Mouse (Mus musculus) hindbrain, postnatal 0 days (tissue): Measurements from ENCODE around the gene Surf6. TPM values are rescaled to one million over a fixed set of nuclear protein-coding genes. Genes with fewer than 3 reads are reported as not detected.

Experiments
- ATAC-seq: fragments of 200-750 bp; cut with Nextera tagmentation; 2 replicates; pipeline ENCODE4 v1.8.0; 2017; ENCODE audit warnings: mild to moderate bottlenecking, moderate TSS enrichment, moderate library complexity
- DNase-seq: peaks from one replicate; pipeline ENCODE4 v3.0.0-alpha.2; 2015; ENCODE audit warnings: low spot score
- H3K27ac ChIP-seq: fragments of 300-500 bp; sonication (generic); 2 replicates; pipeline ENCODE4 v1.5.1; 2014; ENCODE audit warnings: mild to moderate bottlenecking
- H3K27me3 ChIP-seq: fragments of 300-500 bp; sonication (generic); 2 replicates; pipeline ENCODE4 v1.6.1; 2014; ENCODE audit warnings: low read length, mixed read lengths; ENCODE audit not compliant: insufficient read depth
- H3K36me3 ChIP-seq: fragments of 300-500 bp; sonication (generic); 2 replicates; pipeline ENCODE4 v1.6.1; 2014; ENCODE audit warnings: low read length, mixed read lengths; ENCODE audit not compliant: insufficient read depth
- H3K4me1 ChIP-seq: fragments of 300-500 bp; sonication (generic); 2 replicates; pipeline ENCODE4 v1.6.1; 2014; ENCODE audit warnings: antibody characterized with exemption, low read length, mixed read lengths; ENCODE audit not compliant: insufficient read depth
- H3K4me2 ChIP-seq: fragments of 300-500 bp; sonication (generic); 2 replicates; pipeline ENCODE4 v1.6.1; 2014; ENCODE audit warnings: low read depth, mild to moderate bottlenecking, low read length, moderate library complexity, mixed read lengths
- H3K4me3 ChIP-seq: fragments of 300-500 bp; sonication (generic); 2 replicates; pipeline ENCODE4 v1.5.1; 2014; ENCODE audit warnings: low read length
- H3K9ac ChIP-seq: fragments of 300-500 bp; sonication (generic); replicated peaks from 2 replicates; pipeline ENCODE4 v1.6.1; 2014; ENCODE audit warnings: mild to moderate bottlenecking, low read length, moderate library complexity, mixed read lengths
- H3K9me3 ChIP-seq: fragments of 300-500 bp; sonication (generic); 2 replicates; pipeline ENCODE4 v1.6.1; 2016; ENCODE audit warnings: low read length, mixed read lengths
- CTCF ChIP-seq: IDR thresholded peaks from 2 replicates; pipeline ENCODE4 v1.5.1; 2016; ENCODE audit warnings: antibody characterized with exemption, control low read depth, low read depth
- WGBS: fragments of 180-500 bp; shearing (Covaris S2); extraction: QIAGEN DNeasy Blood & Tissue Kit; methylation state at CpG from one replicate; pipeline ENCODE4 v1.1.7; 2014; 5-methylcytosine and 5-hydroxymethylcytosine counted together
- polyA plus RNA-seq: library from polyadenylated mRNA; unstranded; fragments of >200 nt; fragmentation: Nextera tagmentation; extraction: Ambion mirVana; gene quantifications from 2 replicates; pipeline ENCODE4 v1.2.1, GENCODE M21; 2015
- total RNA-seq: library from RNA; depleted of rRNA; stranded (reverse); fragments of >200 nt; gene quantifications from 2 replicates; pipeline ENCODE4 v1.2.3, GENCODE M21; 2014

The Surf6 gene
- total and polyA plus RNA-seq, 2 experiments from 2014 or later, result 13.9 to 20.5 TPM

DNA sequence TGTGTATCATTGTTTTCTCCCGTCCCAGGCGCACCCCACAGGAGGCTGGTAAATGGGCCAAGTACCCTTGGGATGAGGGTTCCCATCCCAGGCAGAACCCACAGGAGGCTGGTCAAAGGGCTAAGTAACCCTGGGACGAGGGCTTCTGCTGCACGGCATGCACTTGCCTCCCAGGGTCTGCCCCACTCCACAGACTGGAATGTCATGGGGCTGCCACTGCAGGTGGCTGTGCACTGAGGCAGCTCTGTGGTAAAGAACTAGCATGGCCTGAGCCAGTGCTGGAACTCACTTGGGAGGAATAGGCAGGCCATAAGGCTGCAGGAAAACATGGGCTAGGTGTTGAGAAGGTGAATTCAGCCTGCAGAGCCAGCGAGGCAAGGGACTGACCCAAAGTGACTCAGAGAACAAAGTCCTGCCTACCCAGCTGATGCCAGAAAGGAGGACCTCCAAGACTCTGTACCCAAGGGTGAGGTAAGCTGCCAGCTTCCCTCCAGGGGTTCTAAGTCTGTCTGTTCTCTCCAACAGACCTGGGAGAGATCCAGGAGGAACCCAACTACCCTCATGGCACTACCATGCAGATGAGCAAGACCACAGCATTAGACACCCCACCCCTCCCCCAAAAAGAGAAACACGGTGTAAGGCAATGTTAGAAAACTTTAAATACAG is 17.6 kb upstream of the Surf6 start:
- Histone ChIP-seq H3K27ac (no peak overlapping the region), H3K36me3 (peaks cover 69% of the 10 kb centered on the region), H3K4me3 (no peak overlapping the region), H3K4me1 (peaks cover 15% of the 10 kb centered on the region), H3K4me2 (no peak overlapping the region), H3K9ac (no peak overlapping the region), H3K9me3 (no peaks in the 10 kb centered on the region), H3K27me3 (no peaks in the 10 kb centered on the region)
- no peak for ATAC-seq
- WGBS, result 87% methylated on average over 6 of the region's 6 CpGs
- DNase-seq, result no peak
- TF ChIP-seq CTCF, result no peak

DNA sequence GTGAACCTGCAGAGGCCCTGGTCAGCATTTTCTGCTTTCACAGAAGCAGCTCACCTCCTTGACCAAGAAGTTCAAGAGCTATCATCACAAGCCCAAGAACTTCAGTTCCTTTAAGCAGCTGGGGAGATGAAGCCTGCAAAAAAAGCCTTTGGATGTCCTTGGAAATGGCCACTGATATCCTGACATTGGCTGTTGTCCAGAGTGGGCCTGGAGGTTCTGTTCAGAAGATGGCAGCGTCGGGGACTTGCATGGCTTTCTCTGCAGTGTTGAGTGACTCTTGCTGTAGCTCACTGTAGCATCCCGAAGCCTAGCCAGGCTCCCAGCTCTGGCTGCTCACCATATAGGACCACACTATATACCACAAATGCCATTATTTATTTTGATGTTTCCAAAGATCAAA is 17.0 kb upstream of the Surf6 start:
- no peak for ATAC-seq
- no peaks in the 10 kb centered on the region for H3K27me3 ChIP-seq
- H3K9ac ChIP-seq, result no peak overlapping the region
- H3K4me1 ChIP-seq, result peaks cover 16% of the 10 kb centered on the region
- H3K36me3 ChIP-seq, result peaks cover 63% of the 10 kb centered on the region
- H3K9me3 ChIP-seq, result no peaks in the 10 kb centered on the region
- no peak overlapping the region for H3K27ac ChIP-seq
- 85% methylated on average over 3 of the region's 3 CpGs for WGBS
- H3K4me2 ChIP-seq, result no peak overlapping the region
- no peak overlapping the region for H3K4me3 ChIP-seq
- DNase-seq, result no peak
- TF ChIP-seq CTCF, result no peak

- Histone ChIP-seq H3K36me3 (peaks cover 55% of the 10 kb centered on the region), H3K27ac (peak overlapping the region; percentile 86), H3K9ac (peak overlapping the region; percentile 86), H3K4me2 (peak overlapping the region; percentile 99), H3K27me3 (no peaks in the 10 kb centered on the region), H3K4me1 (peaks cover 16% of the 10 kb centered on the region), H3K9me3 (no peaks in the 10 kb centered on the region), H3K4me3 (peak overlapping the region; percentile 74)
- no peak for DNase-seq
- TF ChIP-seq CTCF, result no peak
- WGBS, result 2% methylated on average over 13 of the region's 13 CpGs
- ATAC-seq, result no peak
Observed at GRCm38 (mm10) chr2:26916738-26917137, 14.1 kb upstream of the Surf6 start.

DNA sequence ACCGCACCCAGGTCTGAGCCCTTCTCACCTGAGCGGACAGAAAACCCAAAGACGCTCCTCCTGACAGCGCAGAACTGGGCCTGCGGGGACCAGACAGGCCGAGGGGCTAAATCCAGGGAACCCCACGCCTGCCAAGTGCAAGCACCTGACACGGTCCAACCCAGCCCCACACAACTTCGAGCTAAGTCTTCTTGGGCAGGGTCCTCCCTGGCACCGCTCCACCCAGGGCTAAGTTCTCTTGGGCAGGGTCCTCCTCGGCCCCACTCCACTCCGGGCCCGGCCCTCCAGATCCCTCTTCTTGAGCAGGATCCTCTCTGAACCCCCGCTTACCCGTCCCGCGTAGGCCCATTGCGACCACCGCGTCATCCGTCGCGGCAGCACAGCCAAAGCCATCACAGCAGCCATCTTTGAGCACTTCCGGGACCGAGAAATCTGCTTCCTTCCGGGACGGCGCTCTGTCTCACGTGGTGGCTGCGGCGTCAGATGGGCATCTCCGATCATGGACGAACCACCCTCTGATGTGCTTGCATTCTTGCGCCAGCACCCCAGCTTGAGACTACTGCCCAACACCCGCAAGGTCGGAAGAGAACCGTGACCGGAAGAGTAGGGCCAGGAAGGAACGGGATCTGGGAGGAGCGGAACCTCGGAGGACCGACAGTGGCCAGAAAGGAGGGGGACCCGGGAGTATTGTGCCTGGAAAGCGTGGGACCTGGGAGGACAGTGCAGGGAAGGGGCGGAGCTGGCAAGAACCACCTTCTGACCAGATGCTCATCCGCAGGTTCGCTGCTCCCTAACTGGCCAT is 13.4 kb upstream of the Surf6 start, which contains the start of the genes Surf2 and Surf1:
Gene Surf2 (plus strand): TSS at position 441 of the 802 bp plus-strand sequence.
Gene Surf1 (minus strand): TSS at position 604 of the 802 bp plus-strand sequence.
- WGBS, result 3% methylated on average over 47 of the region's 47 CpGs
- Histone ChIP-seq H3K9ac (peak within 1 kb of the TSS; percentile 86), H3K4me3 (peak within 1 kb of the TSS; percentile 74), H3K27ac (peak within 1 kb of the TSS; percentile 86), H3K4me1 (peaks cover 16% of the 10 kb centered on the region), H3K4me2 (peak within 1 kb of the TSS; percentile 99), H3K9me3 (no peaks in the 10 kb centered on the region), H3K36me3 (peaks cover 49% of the 10 kb centered on the region), H3K27me3 (no peaks in the 10 kb centered on the region)
- ATAC-seq, result peak; percentile 89
- DNase-seq, result peak; percentile 92
- TF ChIP-seq CTCF, result no peak

- H3K4me2 ChIP-seq, result no peak overlapping the region
- H3K27me3 ChIP-seq, result no peaks in the 10 kb centered on the region
- WGBS, result 61% methylated on average over 8 of the region's 8 CpGs
- peaks cover 32% of the 10 kb centered on the region for H3K36me3 ChIP-seq
- no peaks in the 10 kb centered on the region for H3K9me3 ChIP-seq
- DNase-seq (no peak), ATAC-seq (no peak)
- H3K4me3 ChIP-seq, result no peak overlapping the region
- peak; percentile 32 for TF ChIP-seq CTCF
- H3K27ac ChIP-seq, result no peak overlapping the region
- peaks cover 16% of the 10 kb centered on the region for H3K4me1 ChIP-seq
- H3K9ac ChIP-seq, result no peak overlapping the region
Observed at GRCm38 (mm10) chr2:26914148-26914941, 11.7 kb upstream of the Surf6 start.

GRCm38 (mm10) chr2:26913416-26914147 is 10.9 kb upstream of the Surf6 start:
- 87% methylated on average over 17 of the region's 17 CpGs for WGBS
- no peak for TF ChIP-seq CTCF
- Histone ChIP-seq H3K27me3 (no peaks in the 10 kb centered on the region), H3K4me2 (no peak overlapping the region), H3K4me1 (peaks cover 22% of the 10 kb centered on the region), H3K36me3 (peaks cover 24% of the 10 kb centered on the region), H3K9ac (no peak overlapping the region), H3K9me3 (no peaks in the 10 kb centered on the region), H3K27ac (no peak overlapping the region), H3K4me3 (no peak overlapping the region)
- ATAC-seq (no peak), DNase-seq (no peak)
